Mouse (Mus musculus) hindbrain, postnatal 0 days (tissue): ENCODE measurements around the gene Trim69. TPM values are rescaled to one million over a fixed set of nuclear protein-coding genes. Genes with fewer than 3 reads are reported as not detected.

Source experiments
- ATAC-seq: fragments of 200-750 bp; cut with Nextera tagmentation; 2 replicates; pipeline ENCODE4 v1.8.0; 2017; ENCODE audit warnings: mild to moderate bottlenecking, moderate TSS enrichment, moderate library complexity
- DNase-seq: peaks from one replicate; pipeline ENCODE4 v3.0.0-alpha.2; 2015; ENCODE audit warnings: low spot score
- H3K27ac ChIP-seq: fragments of 300-500 bp; sonication (generic); 2 replicates; pipeline ENCODE4 v1.5.1; 2014; ENCODE audit warnings: mild to moderate bottlenecking
- H3K27me3 ChIP-seq: fragments of 300-500 bp; sonication (generic); 2 replicates; pipeline ENCODE4 v1.6.1; 2014; ENCODE audit warnings: low read length, mixed read lengths; ENCODE audit not compliant: insufficient read depth
- H3K36me3 ChIP-seq: fragments of 300-500 bp; sonication (generic); 2 replicates; pipeline ENCODE4 v1.6.1; 2014; ENCODE audit warnings: low read length, mixed read lengths; ENCODE audit not compliant: insufficient read depth
- H3K4me1 ChIP-seq: fragments of 300-500 bp; sonication (generic); 2 replicates; pipeline ENCODE4 v1.6.1; 2014; ENCODE audit warnings: antibody characterized with exemption, low read length, mixed read lengths; ENCODE audit not compliant: insufficient read depth
- H3K4me2 ChIP-seq: fragments of 300-500 bp; sonication (generic); 2 replicates; pipeline ENCODE4 v1.6.1; 2014; ENCODE audit warnings: low read depth, mild to moderate bottlenecking, low read length, moderate library complexity, mixed read lengths
- H3K4me3 ChIP-seq: fragments of 300-500 bp; sonication (generic); 2 replicates; pipeline ENCODE4 v1.5.1; 2014; ENCODE audit warnings: low read length
- H3K9ac ChIP-seq: fragments of 300-500 bp; sonication (generic); replicated peaks from 2 replicates; pipeline ENCODE4 v1.6.1; 2014; ENCODE audit warnings: mild to moderate bottlenecking, low read length, moderate library complexity, mixed read lengths
- H3K9me3 ChIP-seq: fragments of 300-500 bp; sonication (generic); 2 replicates; pipeline ENCODE4 v1.6.1; 2016; ENCODE audit warnings: low read length, mixed read lengths
- CTCF ChIP-seq: IDR thresholded peaks from 2 replicates; pipeline ENCODE4 v1.5.1; 2016; ENCODE audit warnings: antibody characterized with exemption, control low read depth, low read depth
- polyA plus RNA-seq: library from polyadenylated mRNA; unstranded; fragments of >200 nt; fragmentation: Nextera tagmentation; extraction: Ambion mirVana; gene quantifications from 2 replicates; pipeline ENCODE4 v1.2.1, GENCODE M21; 2015
- total RNA-seq: library from RNA; depleted of rRNA; stranded (reverse); fragments of >200 nt; gene quantifications from 2 replicates; pipeline ENCODE4 v1.2.3, GENCODE M21; 2014; rRNA removed

The Trim69 gene
- total and polyA plus RNA-seq, 2 experiments from 2014 or later = not detected

- TF ChIP-seq CTCF = no peak
- DNase-seq (no peak), ATAC-seq (no peak)
- no peak overlapping the region for H3K4me2 ChIP-seq
- H3K9me3 ChIP-seq = no peaks in the 10 kb centered on the region
- H3K27ac ChIP-seq = no peak overlapping the region
- H3K36me3 ChIP-seq = no peaks in the 10 kb centered on the region
- no peak overlapping the region for H3K9ac ChIP-seq
- H3K4me3 ChIP-seq = no peak overlapping the region
- no peaks in the 10 kb centered on the region for H3K27me3 ChIP-seq
- H3K4me1 ChIP-seq = no peaks in the 10 kb centered on the region
These were observed 63.2 kb downstream of the Trim69 start for GRCm38 (mm10) chr2:122223654-122224053.

Other genes starting within 250 kb of the Trim69 start
- gene Ctdspl2, start 204.7 kb upstream of the Trim69 start, total RNA-seq = 32.0 and 40.2 TPM in 2 replicates
- 32.6 and 33.6 TPM in 2 replicates for gene Ctdspl2, start 204.7 kb upstream of the Trim69 start, polyA plus RNA-seq
- 0.05 and 0.61 TPM in 2 replicates for gene Mageb3, start 204.6 kb upstream of the Trim69 start, total RNA-seq
- 0.10 and 0.15 TPM in 2 replicates for gene Mageb3, start 204.6 kb upstream of the Trim69 start, polyA plus RNA-seq
- gene Eif3j1, start 132.2 kb upstream of the Trim69 start, total RNA-seq = 16.7 and 22.1 TPM in 2 replicates
- gene Eif3j1, start 132.2 kb upstream of the Trim69 start, polyA plus RNA-seq = 12.7 and 13.0 TPM in 2 replicates
- 19.9 and 21.9 TPM in 2 replicates for gene Spg11, start 42.3 kb upstream of the Trim69 start, total RNA-seq
- 4.3 and 4.5 TPM in 2 replicates for gene Spg11, start 42.3 kb upstream of the Trim69 start, polyA plus RNA-seq
- 101 and 111 TPM in 2 replicates for gene B2m, start 13.0 kb upstream of the Trim69 start, total RNA-seq
- 208 and 216 TPM in 2 replicates for gene B2m, start 13.0 kb upstream of the Trim69 start, polyA plus RNA-seq
- gene Patl2, start 25.5 kb downstream of the Trim69 start, total RNA-seq = not detected in 2 replicates
- gene Patl2, start 25.5 kb downstream of the Trim69 start, polyA plus RNA-seq = 0.09 and 0.19 TPM in 2 replicates
- gene Terb2, start 25.6 kb downstream of the Trim69 start, total RNA-seq = not detected in 2 replicates
- gene Terb2, start 25.6 kb downstream of the Trim69 start, polyA plus RNA-seq = not detected in 2 replicates
- gene Sord, start 74.0 kb downstream of the Trim69 start, total RNA-seq = 24.1 and 26.7 TPM in 2 replicates
- 26.8 and 28.2 TPM in 2 replicates for gene Sord, start 74.0 kb downstream of the Trim69 start, polyA plus RNA-seq
- 0.16 TPM in 1 of 2 replicates, not detected in the other for gene Duox2, start 137.7 kb downstream of the Trim69 start, total RNA-seq
- gene Duox2, start 137.7 kb downstream of the Trim69 start, polyA plus RNA-seq = 0.05 TPM in 1 of 2 replicates, not detected in the other
- 0.37 and 0.93 TPM in 2 replicates for gene Duoxa2, start 138.2 kb downstream of the Trim69 start, total RNA-seq
- 0.38 and 0.73 TPM in 2 replicates for gene Duoxa2, start 138.2 kb downstream of the Trim69 start, polyA plus RNA-seq
- not detected in 2 replicates for gene Duoxa1, start 153.0 kb downstream of the Trim69 start, total RNA-seq
- gene Duoxa1, start 153.0 kb downstream of the Trim69 start, polyA plus RNA-seq = 0.35 TPM in 2 replicates
- gene Duox1, start 155.0 kb downstream of the Trim69 start, total RNA-seq = 0.10 and 0.11 TPM in 2 replicates
- 0.10 and 0.14 TPM in 2 replicates for gene Duox1, start 155.0 kb downstream of the Trim69 start, polyA plus RNA-seq
- 131 and 134 TPM in 2 replicates for gene Shf, start 208.5 kb downstream of the Trim69 start, total RNA-seq
- gene Shf, start 208.5 kb downstream of the Trim69 start, polyA plus RNA-seq = 12.2 and 13.0 TPM in 2 replicates